Mouse (Mus musculus): ENCODE measurements at regions not wholly inside any gene's neighbourhood (a gene's known extent, or its start where the extent isn't known, plus 50 kb on each side); places are given as distances from the start of the nearest gene placed in this dataset.

DNA sequence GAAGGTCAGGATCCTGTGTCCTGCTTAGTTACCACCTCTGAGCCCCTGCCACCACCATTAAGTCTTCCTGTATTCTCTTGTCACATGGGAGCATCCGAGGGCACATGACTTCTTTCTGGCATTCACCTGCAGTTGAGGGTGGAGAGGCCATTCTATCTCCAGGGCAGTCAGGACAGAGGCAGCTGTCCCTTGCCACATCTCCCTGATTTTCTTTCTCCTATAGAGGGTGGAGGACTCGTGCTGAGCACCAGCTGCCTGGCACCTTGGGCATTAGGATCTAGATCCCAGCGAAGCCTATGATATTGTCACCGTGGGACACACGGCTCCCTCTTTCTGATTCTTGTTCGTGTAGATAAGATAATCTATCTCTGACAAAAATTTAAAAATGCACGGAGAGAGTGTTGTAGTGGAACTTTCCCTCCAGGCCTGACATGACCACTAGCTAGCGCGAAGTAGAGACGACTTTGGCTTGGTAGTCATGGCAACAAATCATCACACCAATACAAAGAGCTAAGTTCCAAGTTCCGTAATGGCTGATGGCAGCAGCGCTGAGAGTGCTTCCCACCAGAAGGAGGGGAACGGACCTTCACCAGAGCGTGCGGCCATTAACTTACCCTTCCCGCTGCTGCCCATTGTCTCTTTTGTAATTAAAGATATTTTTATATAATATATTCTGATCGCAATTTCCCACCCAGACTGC is 137.7 kb downstream of the Ipmk start:
- DNase-seq: no peak

DNA sequence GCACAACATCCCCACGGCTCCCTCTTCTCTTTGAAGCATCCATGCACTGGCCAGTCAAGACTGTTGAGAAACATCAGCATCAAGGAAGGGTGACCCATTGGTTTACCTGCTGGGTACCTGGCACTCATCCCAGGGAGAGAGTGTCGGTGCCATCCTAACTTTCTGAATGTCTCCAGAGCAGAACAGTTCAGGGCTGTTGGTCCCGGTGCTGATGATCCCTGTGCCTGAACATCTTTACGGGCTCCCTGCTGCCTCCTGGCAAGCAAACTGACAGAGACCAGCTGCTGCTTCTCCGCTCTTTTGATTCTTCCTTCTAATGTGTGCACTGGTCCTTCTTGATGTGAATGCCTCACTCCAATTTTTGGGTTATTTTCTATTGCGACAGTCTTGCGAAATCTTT is 142.2 kb downstream of the Ipmk start:
- DNase-seq: no peak

DNA sequence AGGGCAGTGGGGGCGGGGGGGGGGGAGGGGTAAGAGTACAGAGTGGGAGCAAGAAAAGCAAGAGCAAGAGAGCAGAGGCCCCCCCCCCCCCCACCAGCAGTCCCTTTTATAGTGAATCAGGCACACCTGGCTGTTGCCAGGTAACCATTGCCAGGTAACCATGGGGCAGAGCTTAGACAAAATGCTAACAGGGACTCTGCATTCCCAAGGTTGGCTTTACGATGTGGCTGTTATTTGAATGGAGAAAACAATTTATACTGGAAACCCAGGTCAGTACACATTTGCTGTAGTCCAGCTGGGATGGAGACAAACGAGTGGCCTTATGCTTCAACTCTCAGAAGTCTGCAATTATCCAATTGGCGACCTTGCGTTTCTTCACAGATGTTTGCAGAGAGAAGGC is 154.5 kb downstream of the Ipmk start:
- no peak for DNase-seq

DNA sequence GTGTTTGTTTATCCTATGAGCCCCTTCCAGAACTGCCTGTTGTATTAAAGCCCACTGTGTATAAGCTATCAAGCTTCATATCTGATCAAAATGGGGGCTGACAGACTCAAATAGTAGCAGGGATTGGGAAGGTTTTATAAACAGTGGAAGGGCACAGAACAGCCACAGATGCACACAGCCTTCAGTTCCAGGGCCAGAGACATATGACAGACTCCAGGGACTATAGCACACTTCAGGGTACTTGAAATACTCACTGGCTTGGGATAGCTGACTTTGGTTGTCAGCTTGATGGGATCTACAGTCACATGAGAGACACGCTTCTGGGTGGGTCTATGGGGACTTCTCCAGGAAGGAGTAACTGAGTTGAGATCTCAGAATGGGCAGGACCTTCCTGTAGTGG is 156.7 kb downstream of the Ipmk start:
- no peak for DNase-seq

DNA sequence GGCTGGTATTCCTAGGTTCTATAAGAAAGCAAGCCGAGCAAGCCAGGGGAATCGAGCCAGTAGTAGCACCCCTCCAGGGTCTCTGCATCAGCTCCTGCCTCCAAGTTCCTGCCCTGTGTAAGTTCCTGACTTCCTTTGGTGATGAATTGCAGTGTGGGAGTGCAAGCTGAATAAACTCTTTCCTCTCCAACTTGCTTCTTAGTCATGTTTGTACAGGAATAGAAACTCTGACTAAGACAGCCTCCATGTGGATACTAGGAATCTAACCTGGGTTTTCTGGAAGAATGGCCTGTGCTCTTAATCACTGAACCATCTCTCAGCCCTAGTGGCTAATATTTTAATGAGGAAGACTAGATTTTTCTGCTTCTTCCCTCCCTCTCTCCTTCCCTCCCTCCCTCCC is 177.7 kb downstream of the Ipmk start:
- no peak for DNase-seq

DNA sequence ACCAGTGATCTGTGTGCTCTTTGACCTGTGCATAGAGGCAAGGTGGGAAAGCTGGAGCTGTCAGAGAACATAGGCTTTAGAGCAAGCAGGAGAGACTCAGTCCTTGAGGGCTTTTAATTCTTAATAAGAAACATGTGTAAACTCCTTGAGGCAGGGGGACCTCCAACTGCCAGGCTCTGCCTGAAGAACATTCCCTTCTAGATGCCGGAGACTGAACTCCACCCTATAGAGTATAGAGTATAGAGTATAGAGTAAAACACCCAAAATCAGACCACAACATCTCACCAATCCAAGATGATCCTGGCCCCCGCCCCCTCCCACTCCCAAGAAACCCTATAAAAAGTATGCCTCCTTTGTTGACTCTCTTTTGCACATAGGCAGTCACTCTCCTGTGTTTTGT is 186.2 kb downstream of the Ipmk start:
- no peak for DNase-seq

DNA sequence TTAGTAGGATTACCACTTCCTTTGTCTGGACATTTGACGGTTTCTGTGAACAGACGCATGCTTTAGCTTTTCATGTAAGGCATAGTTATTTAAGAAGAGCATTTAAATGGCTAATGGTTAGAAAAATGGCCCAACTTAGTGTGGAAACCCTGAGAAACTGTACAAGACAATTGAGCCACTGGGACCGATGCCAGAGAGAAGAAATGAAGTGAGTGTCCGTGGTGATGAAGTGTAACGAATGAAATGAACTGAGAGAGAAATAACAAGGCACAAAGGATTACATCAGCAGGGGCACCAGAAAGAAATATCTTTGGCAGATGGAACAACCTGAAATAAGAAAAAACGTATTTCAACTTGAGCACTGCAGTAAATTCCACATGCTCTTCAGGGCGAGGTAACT is 197.9 kb downstream of the Ipmk start:
- DNase-seq: no peak

DNA sequence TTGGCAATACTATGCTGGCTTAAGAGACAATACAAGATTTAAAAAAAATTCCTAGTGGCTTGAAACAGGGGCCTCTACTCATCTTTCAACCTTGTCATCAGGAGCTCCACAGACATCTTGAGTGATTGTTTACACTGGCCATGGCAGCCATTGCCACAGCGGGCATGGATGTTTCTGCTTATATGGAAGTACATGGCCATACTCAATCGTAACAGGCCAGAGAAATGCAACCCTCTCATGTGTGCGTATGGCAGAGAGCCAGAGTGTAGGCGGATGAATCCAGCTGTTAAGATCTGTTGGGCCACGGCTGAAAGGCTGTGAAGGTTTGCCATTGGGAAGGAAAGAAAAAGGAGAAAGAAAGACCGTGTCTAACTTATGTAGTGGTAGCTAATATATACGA is 198.9 kb downstream of the Ipmk start:
- DNase-seq: no peak

DNA sequence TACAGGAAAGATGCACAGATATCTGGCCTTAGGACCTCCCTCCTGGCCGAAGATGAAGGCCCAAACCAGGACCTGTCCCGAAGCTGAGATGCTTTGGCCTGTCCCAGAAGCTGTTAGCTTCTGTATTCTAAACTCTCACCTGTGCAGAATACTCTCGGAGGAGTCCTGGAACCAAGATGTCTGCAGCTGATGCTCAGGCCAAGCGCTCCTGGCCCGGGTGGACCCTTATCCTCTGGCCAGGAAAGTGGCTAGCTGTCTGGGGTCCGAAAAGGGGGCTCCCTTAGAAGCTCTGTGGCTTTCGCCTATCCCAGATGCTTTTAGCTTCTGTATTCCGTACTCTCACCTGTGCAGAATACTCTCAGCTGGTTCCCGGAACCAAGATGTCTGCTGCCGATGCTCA is 236.2 kb downstream of the Ipmk start:
- DNase-seq: no peak

DNA sequence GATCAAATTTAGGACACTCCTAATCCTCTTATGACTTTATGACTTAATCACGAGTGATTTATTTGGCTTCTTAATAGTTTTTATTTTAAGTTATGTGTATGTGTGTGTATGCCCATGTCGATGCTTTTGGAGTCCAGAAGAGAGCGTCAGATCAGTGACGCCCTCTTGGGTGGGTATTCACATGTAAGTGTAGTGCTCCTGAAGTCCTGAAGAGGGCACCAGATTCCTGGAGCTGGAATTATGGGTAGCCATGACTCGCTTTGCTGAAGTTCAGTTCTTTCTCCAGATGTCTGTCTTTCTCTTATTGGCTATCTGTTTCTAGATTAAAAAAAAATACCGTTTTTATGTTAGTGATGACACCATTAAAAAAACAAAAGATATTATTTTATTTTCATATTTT is 251.0 kb downstream of the Ipmk start:
- DNase-seq: no peak

DNA sequence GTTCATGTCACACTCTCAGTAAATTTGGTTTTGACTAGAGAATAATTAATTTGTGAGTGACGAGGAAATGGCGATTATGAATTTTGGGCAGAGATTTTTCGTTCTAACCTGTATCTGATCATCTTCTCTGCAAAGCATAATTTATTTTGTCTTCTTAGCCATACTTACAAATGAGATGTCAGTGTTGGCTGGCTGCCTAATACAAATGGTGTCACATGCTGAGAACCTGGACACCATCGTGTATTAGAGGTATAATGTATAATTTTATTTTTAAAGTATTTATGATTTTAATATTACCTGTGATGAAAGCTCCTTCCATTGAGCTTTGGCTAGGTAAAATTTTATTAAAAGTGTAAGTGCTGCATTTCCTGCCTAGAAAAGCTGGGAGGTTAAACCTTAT is 266.2 kb downstream of the Ipmk start:
- DNase-seq: no peak

DNA sequence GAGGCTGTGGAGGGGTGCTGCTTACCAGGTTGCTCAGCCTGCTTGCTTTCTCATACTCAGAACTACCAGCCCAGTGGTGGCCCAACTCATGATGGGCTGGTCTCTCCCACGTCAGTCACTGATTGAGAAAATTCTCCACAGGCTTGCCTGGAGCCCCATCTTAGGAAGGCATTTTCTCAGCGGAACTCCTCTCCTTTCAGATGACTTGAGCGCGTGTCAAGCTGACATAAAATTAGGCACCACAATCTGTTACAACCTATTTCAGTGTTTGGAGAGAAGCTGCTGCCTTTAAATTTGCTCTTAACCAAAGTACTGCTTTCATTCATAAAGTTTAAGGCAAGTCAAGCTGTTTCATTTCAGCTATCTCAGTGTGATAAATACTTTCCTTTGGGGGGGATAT is 269.6 kb downstream of the Ipmk start:
- no peak for DNase-seq

DNA sequence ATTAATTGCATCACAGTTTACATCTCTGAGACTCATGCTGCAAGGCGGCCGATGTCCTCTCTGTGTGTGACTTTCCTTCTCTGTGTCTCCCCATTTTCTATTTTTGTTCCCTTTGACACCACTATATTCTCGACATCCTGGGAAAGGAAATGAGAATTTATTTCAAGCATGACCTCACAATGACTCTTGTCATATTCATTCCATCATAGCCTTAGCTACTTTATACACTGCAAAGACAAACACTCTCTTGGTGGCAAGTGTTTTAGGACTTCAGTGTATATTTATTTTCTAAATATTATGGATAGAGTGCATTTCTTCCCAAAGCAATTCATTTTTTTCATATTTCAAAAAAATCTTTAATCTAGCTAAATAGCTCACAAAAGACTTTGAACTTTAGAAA is 298.5 kb downstream of the Ipmk start:
- no peak for DNase-seq

DNA sequence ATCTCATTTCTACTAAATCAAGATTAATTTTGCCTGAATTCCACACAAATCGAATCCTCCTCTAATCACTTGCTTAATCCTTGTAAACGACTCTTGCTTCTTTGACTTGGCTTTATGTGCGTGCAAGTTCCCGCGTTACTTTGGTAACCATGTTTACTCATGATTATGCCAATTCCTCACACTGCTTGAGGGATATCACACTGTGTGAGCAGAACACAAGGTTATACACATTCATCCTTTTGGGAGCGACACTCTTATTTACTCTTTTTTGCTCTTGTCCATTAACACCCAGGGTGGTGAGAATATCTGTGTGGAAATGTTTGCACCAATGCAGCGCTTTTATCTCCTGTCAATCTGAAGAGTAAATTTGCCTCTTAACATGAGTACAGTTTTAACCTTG is 310.0 kb downstream of the Ipmk start:
- no peak for DNase-seq

DNA sequence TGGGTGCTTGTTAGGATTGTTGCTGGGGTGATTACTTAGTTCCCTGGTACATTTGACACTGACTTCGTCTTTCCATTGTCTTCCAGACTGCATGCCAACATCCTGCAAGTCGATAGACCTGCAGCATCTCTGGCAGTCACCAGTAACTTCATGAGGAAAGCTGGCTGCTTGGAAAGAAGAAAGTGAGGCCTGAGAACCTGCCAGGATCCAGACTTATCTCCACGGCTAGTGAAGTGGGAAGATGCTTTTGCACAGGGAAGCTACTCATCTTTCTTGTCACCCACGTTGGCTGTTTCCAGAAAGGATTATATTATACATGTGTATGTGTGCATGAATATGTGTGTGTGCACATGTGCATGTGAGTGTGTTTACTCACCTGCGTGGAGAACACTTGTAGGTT is 316.0 kb downstream of the Ipmk start:
- DNase-seq: no peak

DNA sequence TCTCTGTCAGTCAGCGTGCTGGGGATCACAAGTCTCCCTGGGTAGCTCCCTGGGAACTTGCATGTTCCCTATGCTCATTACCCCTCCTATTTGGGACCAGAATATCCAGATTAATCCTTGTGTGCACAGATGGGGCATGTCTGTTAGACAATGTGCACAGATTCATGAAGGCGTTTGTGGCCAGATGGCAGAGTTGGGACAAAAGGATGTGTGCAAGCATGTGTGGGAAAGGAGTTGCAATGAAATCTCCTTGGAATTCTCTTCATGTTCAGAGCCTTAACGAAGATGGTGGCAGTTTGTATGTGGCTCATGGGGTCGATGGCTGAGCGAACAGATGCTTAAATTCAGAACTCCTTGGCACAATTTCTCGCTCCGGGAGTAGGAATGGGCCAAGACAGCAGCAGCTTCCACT is 319.6 kb downstream of the Ipmk start:
- DNase-seq: no peak

DNA sequence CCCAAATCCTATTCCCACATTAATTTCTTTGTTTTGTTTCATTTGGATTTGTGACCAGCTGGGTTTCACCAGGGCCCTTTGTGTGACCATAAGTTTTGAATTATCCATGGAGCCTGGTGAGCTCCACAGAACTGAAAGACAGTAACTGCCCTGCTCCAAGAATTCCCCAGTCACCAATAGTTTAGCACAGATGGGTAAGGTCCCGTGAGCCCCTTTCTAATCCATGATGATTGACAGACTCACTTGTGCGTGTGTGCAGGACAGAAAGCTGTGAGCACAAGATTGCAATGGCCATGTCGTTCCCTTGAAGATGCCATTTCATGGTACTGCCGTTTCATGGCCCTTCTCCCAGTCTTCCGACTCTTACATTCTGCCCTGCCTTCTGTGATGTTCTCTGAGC is 331.7 kb downstream of the Ipmk start:
- no peak for DNase-seq

DNA sequence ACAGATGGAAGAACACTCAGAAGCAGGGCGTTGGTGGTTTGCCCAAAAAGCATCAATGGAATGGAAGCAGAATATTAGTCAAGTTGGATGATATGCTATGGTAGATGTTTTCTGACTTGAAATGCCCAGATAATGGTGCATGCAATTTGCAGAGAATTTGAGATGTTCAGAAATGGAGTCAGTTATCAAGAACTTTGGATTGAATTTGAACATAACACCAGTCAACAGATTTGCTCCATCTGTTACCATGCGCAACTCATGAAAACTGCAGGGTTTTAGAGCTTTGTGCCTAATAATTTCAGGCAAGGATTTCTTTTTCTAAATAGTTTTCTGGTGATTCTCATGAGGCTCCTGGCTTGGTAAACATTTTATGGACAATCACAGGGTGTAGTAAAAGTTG is 365.9 kb downstream of the Ipmk start:
- no peak for DNase-seq

DNA sequence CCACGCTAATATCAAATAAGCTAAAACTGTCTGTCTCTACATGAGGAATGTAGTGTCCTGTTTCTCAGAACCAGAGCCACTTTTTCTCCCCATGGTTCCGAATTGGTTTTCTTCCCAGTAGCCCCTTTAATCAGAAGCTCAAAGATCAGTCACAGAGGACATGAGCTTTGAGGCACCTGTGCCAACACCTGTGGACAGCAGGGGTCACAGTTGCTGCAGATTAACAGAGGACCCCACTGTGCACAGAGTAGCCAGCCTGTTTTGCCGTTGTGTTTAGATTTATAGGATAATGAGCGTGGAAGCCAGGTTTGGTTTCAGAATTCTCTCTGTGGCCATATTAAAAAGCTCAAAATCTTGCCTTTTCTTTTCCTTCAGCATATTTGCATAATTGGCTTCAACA is 380.2 kb downstream of the Ipmk start:
- DNase-seq: no peak

DNA sequence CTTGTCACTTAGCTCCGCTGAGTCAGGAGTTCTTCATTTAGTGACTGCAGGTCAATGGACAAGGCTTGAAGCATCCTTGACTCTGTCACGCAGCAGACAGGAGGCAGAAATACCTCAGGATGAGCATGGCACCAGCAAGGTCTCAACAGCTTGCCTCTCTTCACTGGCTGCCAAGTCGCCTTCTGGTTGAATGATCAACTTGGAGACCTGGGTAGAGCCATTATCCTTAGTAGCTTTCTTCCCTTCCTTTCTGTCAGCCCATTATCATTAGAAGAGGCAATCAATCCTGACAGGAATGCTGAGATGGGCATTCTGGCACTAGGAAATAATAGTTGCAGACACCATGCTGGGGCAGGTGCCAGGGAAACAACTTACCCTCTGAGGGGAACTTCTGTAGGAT is 386.3 kb downstream of the Ipmk start:
- no peak for DNase-seq

DNA sequence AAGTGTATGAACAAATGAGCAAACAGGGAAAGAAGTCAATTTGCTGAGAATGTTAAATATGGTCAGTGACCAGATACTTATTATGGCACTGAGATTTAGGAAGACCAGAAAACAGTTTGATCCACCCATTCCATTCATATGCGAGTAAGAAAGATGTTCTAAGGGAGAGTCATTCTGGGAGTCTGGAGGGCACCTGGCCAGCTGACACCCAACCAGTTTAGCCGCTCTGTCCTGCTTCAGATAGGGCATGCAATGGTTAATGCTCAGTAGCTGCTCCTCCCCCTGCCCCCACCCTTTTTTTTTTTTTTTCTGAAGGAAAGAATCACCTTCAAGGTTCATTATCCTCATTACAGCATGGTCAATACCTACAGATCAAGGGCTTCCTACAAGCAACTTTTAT is 386.9 kb downstream of the Ipmk start:
- no peak for DNase-seq

DNA sequence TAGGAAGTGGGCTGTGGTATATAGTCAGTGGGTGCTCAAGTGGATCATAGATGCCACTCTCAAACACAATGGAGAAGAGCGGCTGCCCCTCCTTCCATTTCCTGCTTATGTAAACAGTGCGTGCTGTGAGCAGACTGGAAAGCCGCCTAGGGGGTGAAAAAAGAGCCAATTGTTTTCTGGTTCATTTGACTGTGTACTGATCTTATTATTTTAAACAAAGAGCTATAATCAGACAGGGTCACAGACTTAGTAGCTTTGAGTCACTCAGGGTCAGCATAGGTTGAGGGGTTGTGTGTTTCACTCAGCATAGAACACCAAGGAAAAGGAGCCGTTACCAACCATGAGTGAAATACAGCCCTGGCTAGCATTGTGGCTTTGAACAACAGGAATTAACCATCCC is 390.7 kb downstream of the Ipmk start:
- no peak for DNase-seq

DNA sequence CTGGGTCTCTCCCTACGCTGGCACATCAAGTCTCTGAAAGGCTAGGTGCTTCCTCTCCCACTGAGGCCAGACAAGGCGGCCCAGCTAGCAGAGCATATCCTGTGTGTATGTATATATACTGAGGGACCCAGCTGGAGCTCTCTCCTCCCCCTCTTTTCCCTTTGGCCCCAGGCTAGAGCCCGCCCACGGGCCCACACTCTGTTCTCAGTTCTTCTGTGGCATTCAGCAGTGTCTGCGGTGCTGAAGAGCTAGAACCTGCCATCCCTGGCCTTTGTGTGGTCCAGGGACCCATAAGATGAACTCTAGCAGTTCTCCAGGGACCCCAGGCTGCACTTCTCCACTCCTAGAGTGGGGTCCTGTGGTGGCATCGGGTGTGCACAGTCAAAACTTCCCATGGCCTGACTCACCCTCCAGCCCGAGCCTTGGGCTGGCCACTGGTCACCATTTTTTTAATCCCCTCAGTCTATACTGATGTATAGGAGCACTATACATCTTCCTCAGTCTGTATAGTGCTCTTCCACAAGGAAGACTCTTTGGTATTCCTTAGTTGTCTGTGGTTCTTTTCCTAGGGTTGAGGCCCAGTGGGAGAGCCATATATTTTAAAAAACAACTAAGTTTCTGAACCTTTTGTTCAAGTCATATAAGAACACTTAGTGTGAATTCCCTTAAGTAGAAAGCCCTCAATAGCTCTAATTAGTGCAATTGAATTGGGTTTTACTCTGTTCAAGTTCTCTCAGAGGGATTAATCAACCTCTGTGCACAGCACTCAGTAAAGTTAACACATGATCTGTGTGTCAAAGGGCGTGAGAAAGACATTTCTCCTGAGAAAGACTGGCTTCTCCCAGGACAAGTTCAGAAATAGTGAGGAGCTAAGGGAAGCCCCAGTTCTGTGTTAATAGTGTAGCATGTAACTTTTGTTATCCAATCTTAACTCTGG is 401.3 kb downstream of the Ipmk start:
- DNase-seq: no peak

DNA sequence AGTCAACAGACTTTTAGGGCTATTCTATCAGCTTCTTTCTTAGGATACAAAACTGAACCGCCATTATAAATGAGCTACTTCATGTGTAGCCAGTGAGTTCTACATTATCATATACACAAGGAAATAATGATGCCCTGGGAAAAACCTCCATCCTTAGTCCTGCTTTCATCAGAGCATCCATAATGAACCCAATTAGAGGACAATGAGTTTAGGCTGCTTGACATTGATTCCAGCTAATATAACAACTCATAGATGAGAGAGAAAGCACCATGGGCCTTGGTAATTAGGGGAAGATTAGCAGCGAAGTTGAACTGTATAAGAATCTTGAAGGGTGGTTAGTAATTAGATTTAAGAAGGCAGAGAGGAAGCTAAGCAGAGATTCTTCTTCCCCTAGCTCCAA is 405.7 kb downstream of the Ipmk start:
- DNase-seq: no peak

Data from adrenal gland, postnatal 36 days (tissue).